Mouse (Mus musculus) lung, postnatal 0 days (tissue): Measurements from ENCODE around the gene Zeb2. TPM values are rescaled to one million over a fixed set of nuclear protein-coding genes. Genes with fewer than 3 reads are reported as not detected.

Experiments
- ATAC-seq: fragments of 200-750 bp; cut with Nextera tagmentation; 2 replicates; pipeline ENCODE4 v1.8.0; 2017; ENCODE audit warnings: moderate library complexity
- DNase-seq: peaks from one replicate; pipeline ENCODE4 v3.0.0-alpha.2; 2016; ENCODE audit warnings: low spot score
- H3K27ac ChIP-seq: fragments of 300-500 bp; sonication (generic); 2 replicates; pipeline ENCODE4 v1.5.1; 2014; ENCODE audit warnings: antibody characterized with exemption, mild to moderate bottlenecking, low read length, mixed read lengths
- H3K27me3 ChIP-seq: fragments of 300-500 bp; sonication (generic); replicated peaks from 2 replicates; pipeline ENCODE4 v1.6.1; 2014; ENCODE audit warnings: low read length, mixed read lengths; ENCODE audit not compliant: insufficient read depth
- H3K36me3 ChIP-seq: fragments of 300-500 bp; sonication (generic); 2 replicates; pipeline ENCODE4 v1.6.1; 2014; ENCODE audit warnings: low read length, mixed read lengths; ENCODE audit not compliant: insufficient read depth
- H3K4me1 ChIP-seq: fragments of 300-500 bp; sonication (generic); 2 replicates; pipeline ENCODE4 v1.6.1; 2014; ENCODE audit warnings: antibody characterized with exemption, low read depth, low read length, mixed read lengths; ENCODE audit not compliant: insufficient read depth
- H3K4me2 ChIP-seq: fragments of 300-500 bp; sonication (generic); replicated peaks from 2 replicates; pipeline ENCODE4 v1.6.1; 2014; ENCODE audit warnings: low read depth, mild to moderate bottlenecking, low read length, moderate library complexity, mixed read lengths
- H3K4me3 ChIP-seq: fragments of 300-500 bp; sonication (generic); 2 replicates; pipeline ENCODE4 v1.5.1; 2014; ENCODE audit warnings: low read depth, low read length
- H3K9ac ChIP-seq: fragments of 300-500 bp; sonication (generic); replicated peaks from 2 replicates; pipeline ENCODE4 v1.6.1; 2014; ENCODE audit warnings: low read depth, mild to moderate bottlenecking
- H3K9me3 ChIP-seq: fragments of 300-500 bp; sonication (generic); 2 replicates; pipeline ENCODE4 v1.6.1; 2016; ENCODE audit warnings: low read length, mixed read lengths
- CTCF ChIP-seq: IDR thresholded peaks from 2 replicates; pipeline ENCODE4 v1.5.1; 2016; ENCODE audit warnings: antibody characterized with exemption, mild to moderate bottlenecking
- EP300 ChIP-seq: IDR thresholded peaks from 2 replicates; pipeline ENCODE4 v1.6.1; 2016; ENCODE audit warnings: antibody characterized with exemption, mild to moderate bottlenecking, control low read depth
- WGBS: fragments of 180-500 bp; shearing (Covaris S2); extraction: QIAGEN DNeasy Blood & Tissue Kit; methylation state at CpG from one replicate; pipeline ENCODE4 v1.1.7; 2014; 5-methylcytosine and 5-hydroxymethylcytosine counted together
- polyA plus RNA-seq: library from polyadenylated mRNA; unstranded; fragments of >200 nt; fragmentation: Nextera tagmentation; extraction: Ambion mirVana; gene quantifications from 2 replicates; pipeline ENCODE4 v1.2.1, GENCODE M21; 2015

Gene Zeb2
- polyA plus RNA-seq, 1 experiment from 2014 or later = 36.4 TPM

GRCm38 (mm10) chr2:45109951-45110756 lies 7.0 kb downstream of the Zeb2 start:
- H3K27ac ChIP-seq = peak overlapping the region; percentile 95
- peak overlapping the region; percentile 89 for H3K9ac ChIP-seq
- H3K36me3 ChIP-seq = no peaks in the 10 kb centered on the region
- no peak for TF ChIP-seq CTCF
- TF ChIP-seq EP300 = no peak
- peak overlapping the region; percentile 73 for H3K4me3 ChIP-seq
- ATAC-seq = peak; percentile 59
- no peaks in the 10 kb centered on the region for H3K9me3 ChIP-seq
- WGBS = under 1% methylated on average over 53 of the region's 54 CpGs
- H3K4me2 ChIP-seq = peak overlapping the region; percentile 66
- no peaks in the 10 kb centered on the region for H3K27me3 ChIP-seq
- no peaks in the 10 kb centered on the region for H3K4me1 ChIP-seq
- DNase-seq = peak; percentile 91

- H3K4me1 ChIP-seq = no peaks in the 10 kb centered on the region
- peak overlapping the region; percentile 89 for H3K9ac ChIP-seq
- no peaks in the 10 kb centered on the region for H3K36me3 ChIP-seq
- WGBS = under 1% methylated on average over 44 of the region's 74 CpGs
- peak; percentile 32 for ATAC-seq
- no peaks in the 10 kb centered on the region for H3K27me3 ChIP-seq
- peak overlapping the region; percentile 73 for H3K4me3 ChIP-seq
- no peak for TF ChIP-seq EP300
- TF ChIP-seq CTCF = no peak
- peak overlapping the region; percentile 66 for H3K4me2 ChIP-seq
- H3K9me3 ChIP-seq = no peaks in the 10 kb centered on the region
- DNase-seq = peak; percentile 66
- H3K27ac ChIP-seq = peak overlapping the region; percentile 95
Observed at GRCm38 (mm10) chr2:45109161-45109950, 7.8 kb downstream of the Zeb2 start.

GRCm38 (mm10) chr2:45108521-45109091 lies 8.6 kb downstream of the Zeb2 start:
- Histone ChIP-seq H3K36me3 (no peaks in the 10 kb centered on the region), H3K4me3 (peak overlapping the region; percentile 73), H3K4me1 (no peaks in the 10 kb centered on the region), H3K27me3 (no peaks in the 10 kb centered on the region), H3K9me3 (no peaks in the 10 kb centered on the region), H3K9ac (peak overlapping the region; percentile 89), H3K4me2 (peak overlapping the region; percentile 66), H3K27ac (peak overlapping the region; percentile 95)
- WGBS = 0% methylated on average over 21 of the region's 25 CpGs
- TF ChIP-seq CTCF (no peak), EP300 (no peak)
- 0 out of 2 replicates have a peak, but pooled peaks have one; percentile 16 for ATAC-seq
- peak; percentile 57 for DNase-seq

DNA sequence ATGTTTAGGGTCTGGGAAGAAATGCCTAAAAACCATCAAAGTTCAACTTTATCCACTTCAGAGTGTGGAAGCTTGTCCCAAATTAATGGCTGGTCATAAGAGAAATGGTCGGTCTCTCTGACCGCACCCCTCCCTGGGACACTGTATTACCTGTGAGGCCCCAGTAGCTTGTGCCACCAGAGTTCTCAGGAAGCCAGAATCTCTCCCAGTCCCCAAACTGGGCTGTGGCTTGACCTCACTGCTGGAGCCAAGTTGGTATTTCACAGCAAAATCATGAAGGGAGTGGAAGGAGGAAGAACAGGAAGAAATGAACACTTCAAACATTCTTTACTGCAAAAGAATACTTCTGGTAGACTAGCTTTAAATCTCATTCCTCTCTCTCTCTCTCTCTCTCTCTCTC lies 9.6 kb downstream of the Zeb2 start:
- ATAC-seq (no peak), DNase-seq (no peak)
- H3K36me3 ChIP-seq = no peaks in the 10 kb centered on the region
- peak overlapping the region; percentile 89; the same call in 1 of the 2 replicates for H3K9ac ChIP-seq
- 32% methylated on average over 2 of the region's 2 CpGs for WGBS
- H3K27ac ChIP-seq = peak overlapping the region; percentile 95
- peak overlapping the region; percentile 73; the same call in 1 of the 2 replicates for H3K4me3 ChIP-seq
- TF ChIP-seq EP300 = no peak
- no peak for TF ChIP-seq CTCF
- H3K9me3 ChIP-seq = no peaks in the 10 kb centered on the region
- H3K4me2 ChIP-seq = peak overlapping the region; percentile 66
- no peaks in the 10 kb centered on the region for H3K27me3 ChIP-seq
- no peaks in the 10 kb centered on the region for H3K4me1 ChIP-seq

DNA sequence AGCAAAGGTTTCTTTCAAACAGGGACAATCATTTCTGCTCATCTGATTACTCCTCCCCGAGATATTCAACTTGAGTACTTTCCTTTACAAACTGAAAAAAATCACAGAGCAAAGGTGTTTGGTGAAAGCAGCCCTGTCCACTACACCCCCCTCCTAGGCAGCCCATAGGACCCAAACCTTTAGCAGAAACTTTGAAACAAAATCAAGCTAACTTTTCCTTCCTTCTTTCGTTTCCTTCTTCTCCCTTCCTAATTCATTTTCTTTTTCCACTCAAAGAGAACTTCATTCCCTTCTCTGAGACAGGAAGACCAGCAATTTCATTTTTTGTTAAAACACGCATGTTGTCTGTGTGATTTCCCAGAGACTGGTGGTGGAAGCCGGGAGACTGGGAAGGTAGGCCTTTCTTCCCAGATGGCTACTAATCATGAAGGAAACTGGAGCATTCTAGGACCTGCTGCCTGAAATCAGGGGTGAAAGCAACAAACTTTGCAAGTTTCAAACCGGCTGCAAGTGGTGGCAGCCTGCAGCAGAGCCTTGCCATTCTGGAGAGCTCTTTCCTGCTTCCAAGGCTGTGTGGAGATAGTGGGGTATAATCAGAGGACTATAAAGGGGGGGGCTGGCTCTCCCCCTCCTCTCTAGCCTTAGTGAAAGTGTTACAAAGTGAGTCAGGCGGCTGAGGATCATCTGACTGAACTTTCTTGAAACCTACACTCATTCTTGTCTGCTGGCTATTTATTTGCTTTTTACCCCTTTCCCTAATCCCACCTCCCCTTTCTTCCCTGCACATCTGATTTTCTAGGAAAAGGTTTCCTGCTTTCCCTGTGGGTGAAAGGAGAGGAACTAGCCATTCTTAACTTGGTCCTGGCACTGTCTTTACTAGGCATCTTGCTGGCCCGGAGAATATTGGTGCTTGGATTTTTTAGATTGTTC lies 11.0 kb downstream of the Zeb2 start:
- H3K36me3 ChIP-seq = no peaks in the 10 kb centered on the region
- no peak for DNase-seq
- no peaks in the 10 kb centered on the region for H3K27me3 ChIP-seq
- no peaks in the 10 kb centered on the region for H3K4me1 ChIP-seq
- no peak for ATAC-seq
- no peaks in the 10 kb centered on the region for H3K9me3 ChIP-seq
- TF ChIP-seq CTCF = no peak
- no peak for TF ChIP-seq EP300
- H3K9ac ChIP-seq = peak overlapping the region; percentile 16; the same call in 1 of the 2 replicates
- H3K4me3 ChIP-seq = peak overlapping the region; percentile 17
- H3K4me2 ChIP-seq = peak overlapping the region; percentile 66
- peak overlapping the region; percentile 73 for H3K27ac ChIP-seq
- 30% methylated on average over 7 of the region's 7 CpGs for WGBS
